Mouse (Mus musculus) liver, adult 2 months (tissue): ENCODE data around the gene Ap3b2. TPM values are rescaled to one million over a fixed set of nuclear protein-coding genes. Genes with fewer than 3 reads are reported as not detected.

Experiments
- DNase-seq: peaks from one replicate; pipeline ENCODE4 v3.0.0-alpha.2; 2011; ENCODE audit warnings: low read depth, low spot score; ENCODE audit errors: extremely low read depth
- H3K27ac ChIP-seq: fragments of 200-500 bp; replicated peaks from 2 replicates; pipeline ENCODE4 v1.5.1; 2012; ENCODE audit warnings: low read depth, mild to moderate bottlenecking, control low read depth, inconsistent platforms, low read length; ENCODE audit not compliant: insufficient read depth
- H3K27me3 ChIP-seq: fragments of 200-500 bp; 2 replicates; pipeline ENCODE4 v1.6.1; 2012; ENCODE audit warnings: mild to moderate bottlenecking, moderate library complexity, low read length, inconsistent platforms; ENCODE audit not compliant: control insufficient read depth, insufficient read depth
- H3K36me3 ChIP-seq: fragments of 200-500 bp; 2 replicates; pipeline ENCODE4 v1.6.1; 2012; ENCODE audit warnings: low read length, inconsistent platforms; ENCODE audit not compliant: control insufficient read depth, insufficient read depth
- H3K4me1 ChIP-seq: fragments of 200-500 bp; 2 replicates; pipeline ENCODE4 v1.6.1; 2011; ENCODE audit warnings: low read length; ENCODE audit not compliant: control insufficient read depth, insufficient read depth
- H3K4me3 ChIP-seq: fragments of 200-500 bp; 2 replicates; pipeline ENCODE4 v1.5.1; 2011; ENCODE audit warnings: low read depth, mild to moderate bottlenecking, control low read depth, low read length, moderate library complexity; ENCODE audit not compliant: insufficient read depth
- H3K79me2 ChIP-seq: fragments of 200-500 bp; 2 replicates; pipeline ENCODE4 v1.6.1; 2012; ENCODE audit warnings: inconsistent platforms, mild to moderate bottlenecking, low read length, moderate library complexity; ENCODE audit not compliant: control insufficient read depth, insufficient read depth
- H3K9ac ChIP-seq: fragments of 200-500 bp; 2 replicates; pipeline ENCODE4 v1.6.1; 2012; ENCODE audit warnings: low read depth, mild to moderate bottlenecking, control low read depth, inconsistent platforms, low read length
- CTCF ChIP-seq: fragments of 200-500 bp; IDR thresholded peaks from 2 replicates; pipeline ENCODE4 v1.5.1; 2011; ENCODE audit warnings: low read depth, low read length, control low read depth
- POLR2A ChIP-seq: fragments of 200-500 bp; IDR thresholded peaks from 2 replicates; pipeline ENCODE4 v1.6.1; 2011; ENCODE audit warnings: low read length, control low read depth; ENCODE audit not compliant: insufficient read depth; ENCODE audit errors: extremely low read depth
- WGBS: fragments of 180-500 bp; shearing (Covaris S2); methylation state at CpG from one replicate; pipeline ENCODE4 v1.1.7; 2018; 5-methylcytosine and 5-hydroxymethylcytosine counted together
- polyA plus RNA-seq: library from polyadenylated mRNA; depleted of rRNA; stranded (reverse); fragments of >200 nt; gene quantifications from 2 replicates; pipeline ENCODE4 v1.2.3, GENCODE M21; 2012
- total RNA-seq: library from RNA; depleted of rRNA; stranded (reverse); fragments of >200 nt; gene quantifications from 2 replicates; pipeline ENCODE4 v1.2.3, GENCODE M21; 2014

The Ap3b2 gene
- total and polyA plus RNA-seq, 2 experiments = not detected

DNA sequence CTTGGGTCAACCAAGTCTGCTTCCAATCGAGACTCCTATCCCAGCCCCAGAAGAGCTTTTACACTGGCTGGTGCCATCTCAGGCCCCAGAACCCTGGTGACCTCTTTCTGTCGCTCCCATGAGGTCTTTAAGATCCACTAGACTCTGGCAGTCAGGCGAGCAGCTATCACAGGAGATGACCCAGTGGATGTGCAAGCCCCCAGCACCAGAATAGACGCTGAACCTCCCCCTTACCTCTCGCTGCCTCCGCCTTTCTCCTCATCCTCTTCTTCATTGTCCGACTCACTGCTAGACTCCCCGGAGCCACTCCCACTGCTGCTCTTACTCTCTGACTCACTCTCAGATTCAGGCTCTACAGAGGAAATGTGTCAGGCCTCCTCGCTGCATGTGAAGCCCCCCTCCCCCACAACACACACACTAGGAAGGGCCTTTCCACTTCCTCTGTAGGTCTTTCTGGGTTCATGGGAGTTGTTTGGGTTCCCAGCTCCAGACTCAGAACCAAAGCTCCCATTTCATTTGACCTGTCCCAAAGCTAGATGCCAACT, 28.7 kb downstream of the Ap3b2 start:
- TF ChIP-seq POLR2A (no peak), CTCF (no peak)
- Histone ChIP-seq H3K4me1 (no peaks in the 10 kb centered on the region), H3K27me3 (0 out of 2 replicates have a peak, but pooled peaks cover 3% of the 10 kb centered on the region), H3K9ac (no peak overlapping the region), H3K27ac (no peak overlapping the region), H3K4me3 (no peak overlapping the region), H3K36me3 (no peaks in the 10 kb centered on the region), H3K79me2 (no peaks in the 10 kb centered on the region)
- DNase-seq = no peak
- WGBS = 71% methylated on average over 9 of the region's 9 CpGs

- Histone ChIP-seq H3K27ac (no peak overlapping the region), H3K27me3 (0 out of 2 replicates have a peak, but pooled peaks cover 3% of the 10 kb centered on the region), H3K36me3 (no peaks in the 10 kb centered on the region), H3K4me3 (no peak overlapping the region), H3K79me2 (no peaks in the 10 kb centered on the region), H3K9ac (no peak overlapping the region), H3K4me1 (no peaks in the 10 kb centered on the region)
- WGBS = 4% methylated on average over 4 of the region's 4 CpGs
- TF ChIP-seq CTCF = no peak
- no peak for TF ChIP-seq POLR2A
- no peak for DNase-seq
Measured at GRCm38 (mm10) chr7:81464116-81464515, 29.6 kb downstream of the Ap3b2 start.

DNA sequence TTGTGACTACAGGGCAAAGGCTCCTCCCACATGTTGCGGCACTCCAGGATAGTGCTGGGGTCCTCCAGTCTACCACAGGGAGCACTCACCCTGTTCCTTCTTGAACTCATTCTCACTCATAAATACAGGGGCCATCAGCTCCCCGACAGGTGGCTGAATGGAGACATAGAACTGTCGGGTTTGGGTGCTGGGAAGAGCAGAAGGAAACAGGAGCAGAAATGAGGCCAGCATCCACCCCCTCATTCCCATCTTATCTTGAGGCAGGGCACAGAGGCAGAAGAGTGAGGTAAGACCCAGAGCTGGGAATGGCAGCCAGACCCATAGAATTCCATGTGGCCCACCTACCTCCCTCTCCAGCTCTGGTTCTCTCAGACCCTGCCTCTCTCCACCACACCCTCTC, 30.9 kb downstream of the Ap3b2 start:
- no peak for DNase-seq
- no peaks in the 10 kb centered on the region for H3K79me2 ChIP-seq
- H3K9ac ChIP-seq = no peak overlapping the region
- no peak overlapping the region for H3K27ac ChIP-seq
- H3K36me3 ChIP-seq = no peaks in the 10 kb centered on the region
- H3K4me1 ChIP-seq = no peaks in the 10 kb centered on the region
- 0 out of 2 replicates have a peak, but pooled peaks cover 3% of the 10 kb centered on the region for H3K27me3 ChIP-seq
- H3K4me3 ChIP-seq = no peak overlapping the region
- WGBS = 80% methylated on average over 3 of the region's 3 CpGs
- TF ChIP-seq CTCF = no peak
- TF ChIP-seq POLR2A = no peak

- Histone ChIP-seq H3K9ac (peak within 1 kb of the TSS; percentile 50), H3K27ac (no peak within 1 kb of the TSS), H3K27me3 (no peaks in the 10 kb centered on the region), H3K4me1 (no peaks in the 10 kb centered on the region), H3K36me3 (no peaks in the 10 kb centered on the region), H3K79me2 (no peaks in the 10 kb centered on the region), H3K4me3 (peak within 1 kb of the TSS; percentile 52)
- TF ChIP-seq POLR2A = no peak
- TF ChIP-seq CTCF = peak; percentile 38; the same call in 1 of the 2 replicates
- WGBS = under 1% methylated on average over 28 of the region's 28 CpGs
- DNase-seq = peak; percentile 69
Measured at GRCm38 (mm10) chr7:81455155-81455651, 38.5 kb downstream of the Ap3b2 start, which contains the start of gene Cpeb1. TSS of gene Cpeb1 (minus strand) at chr7:81455465.

- DNase-seq = peak; percentile 24
- H3K36me3 ChIP-seq = no peaks in the 10 kb centered on the region
- 2% methylated on average over 82 of the region's 87 CpGs for WGBS
- no peak overlapping the region for H3K27ac ChIP-seq
- H3K9ac ChIP-seq = peak overlapping the region; percentile 50
- no peaks in the 10 kb centered on the region for H3K4me1 ChIP-seq
- peak overlapping the region; percentile 52 for H3K4me3 ChIP-seq
- no peaks in the 10 kb centered on the region for H3K27me3 ChIP-seq
- no peak for TF ChIP-seq POLR2A
- TF ChIP-seq CTCF = no peak
- no peaks in the 10 kb centered on the region for H3K79me2 ChIP-seq
Measured at GRCm38 (mm10) chr7:81454331-81455039, 39.2 kb downstream of the Ap3b2 start.
